Mouse (Mus musculus) ES-CJ7 (cell line): Measurements from ENCODE around the gene Tdp1.
A peak's percentile ranks its signal among the peaks of the same experiment; 100 is the strongest.

Experiments used
- DNase-seq: peaks from one replicate; pipeline ENCODE4 v3.0.0; 2011; ENCODE audit warnings: low read depth, low spot score

Tdp1 gene

GRCm38 (mm10) chr12:99884269-99885261, at the start of gene Tdp1, which contains the start of gene Efcab11:
Gene Tdp1, plus strand, starts transcription at chr12:99884517.
Gene Efcab11, minus strand, starts transcription at chr12:99884439.
- peak; percentile 90 for DNase-seq

GRCm38 (mm10) chr12:99836404-99837131, 47.7 kb upstream of the Tdp1 start:
- DNase-seq, result peak; percentile 16

GRCm38 (mm10) chr12:99837528-99837927, 46.8 kb upstream of the Tdp1 start:
- no peak for DNase-seq

GRCm38 (mm10) chr12:99838109-99838508, 46.2 kb upstream of the Tdp1 start:
- DNase-seq, result no peak

GRCm38 (mm10) chr12:99838703-99839102, 45.6 kb upstream of the Tdp1 start:
- peak; percentile 11 for DNase-seq

- no peak for DNase-seq
Measured at GRCm38 (mm10) chr12:99844951-99845350, 39.4 kb upstream of the Tdp1 start.

GRCm38 (mm10) chr12:99849996-99850395, 34.3 kb upstream of the Tdp1 start:
- DNase-seq, result no peak

GRCm38 (mm10) chr12:99853323-99854258, 30.7 kb upstream of the Tdp1 start:
- DNase-seq, result no peak

GRCm38 (mm10) chr12:99856011-99856410, 28.3 kb upstream of the Tdp1 start:
- DNase-seq, result no peak

- no peak for DNase-seq
Measured at GRCm38 (mm10) chr12:99858664-99859063, 25.7 kb upstream of the Tdp1 start.

- DNase-seq, result no peak
Measured at GRCm38 (mm10) chr12:99859391-99860100, 24.8 kb upstream of the Tdp1 start.

GRCm38 (mm10) chr12:99860981-99861380, 23.3 kb upstream of the Tdp1 start:
- DNase-seq, result no peak

GRCm38 (mm10) chr12:99864613-99865012, 19.7 kb upstream of the Tdp1 start:
- no peak for DNase-seq

GRCm38 (mm10) chr12:99868821-99869220, 15.5 kb upstream of the Tdp1 start:
- DNase-seq, result peak; percentile 35

GRCm38 (mm10) chr12:99873443-99873842, 10.9 kb upstream of the Tdp1 start:
- DNase-seq, result no peak

GRCm38 (mm10) chr12:99874609-99875008, 9.7 kb upstream of the Tdp1 start:
- DNase-seq, result peak; percentile 12

- peak; percentile 96 for DNase-seq
Measured at GRCm38 (mm10) chr12:99883000-99883712, 1.2 kb upstream of the Tdp1 start.

- no peak for DNase-seq
Measured at GRCm38 (mm10) chr12:99883713-99884105, 608 bp upstream of the Tdp1 start.

GRCm38 (mm10) chr12:99885282-99885901, 1.1 kb downstream of the Tdp1 start:
- DNase-seq, result peak; percentile 10

GRCm38 (mm10) chr12:99897846-99898245, 13.5 kb downstream of the Tdp1 start:
- DNase-seq, result no peak
